Mouse (Mus musculus) kidney, adult 2 months (tissue): ENCODE results near the gene Marc1.

Source experiments
- CTCF ChIP-seq: fragments of 200-500 bp; conservative IDR thresholded peaks from 2 replicates; pipeline ENCODE4 v1.5.1; 2011; ENCODE audit warnings: low read depth, mild to moderate bottlenecking, control low read depth, low read length, moderate library complexity, mixed read lengths; ENCODE audit not compliant: insufficient read depth, insufficient read length
- POLR2A ChIP-seq: fragments of 200-500 bp; IDR thresholded peaks from one replicate; pipeline ENCODE4 v1.6.1; 2011; ENCODE audit warnings: low read depth, low read length, control low read depth

DNA sequence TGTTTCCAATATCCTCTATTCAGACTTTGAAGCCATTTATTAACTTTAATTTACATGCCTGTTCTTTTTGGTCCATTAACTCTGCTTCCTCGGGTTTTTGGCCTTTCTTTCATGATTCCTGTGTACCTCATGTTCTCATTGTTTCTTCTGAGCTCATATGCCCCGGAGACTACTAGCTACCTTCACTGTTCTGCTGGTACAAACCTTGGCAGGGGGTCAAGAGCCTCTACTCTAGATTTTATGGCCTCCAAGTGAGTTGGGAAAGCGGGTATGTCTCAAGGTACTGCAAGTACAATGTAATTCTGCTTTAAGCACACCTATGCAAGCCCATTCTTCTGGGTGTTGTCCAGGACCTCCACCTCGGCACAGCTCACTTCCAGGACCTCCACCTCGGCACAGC is 48.2 kb downstream of the Marc1 start:
- TF ChIP-seq POLR2A: no peak
- no peak for TF ChIP-seq CTCF
